Mouse (Mus musculus) forebrain, embryonic 11.5 days (tissue): ENCODE measurements around the gene Fsip1. TPM values are rescaled to one million over a fixed set of nuclear protein-coding genes. Genes with fewer than 3 reads are reported as not detected.
A peak's percentile ranks its signal among the peaks of the same experiment; 100 is the strongest.

ENCODE experiments used
- ATAC-seq: fragments of 200-750 bp; cut with Nextera tagmentation; replicated peaks from 2 replicates; pipeline ENCODE4 v1.8.0; 2017; ENCODE audit warnings: moderate TSS enrichment; ENCODE audit not compliant: low FRiP score
- DNase-seq: peaks from one replicate; pipeline ENCODE4 v3.0.0-alpha.2; 2017; ENCODE audit warnings: low spot score
- H3K27ac ChIP-seq: fragments of 300-500 bp; sonication (generic); 2 replicates; pipeline ENCODE4 v1.5.1; 2014; ENCODE audit warnings: low read depth, low read length
- H3K27me3 ChIP-seq: fragments of 300-500 bp; sonication (generic); 2 replicates; pipeline ENCODE4 v1.6.1; 2014; ENCODE audit warnings: mild to moderate bottlenecking, low read length, mixed read lengths; ENCODE audit not compliant: control insufficient read depth, insufficient read depth
- H3K36me3 ChIP-seq: fragments of 300-500 bp; sonication (generic); 2 replicates; pipeline ENCODE4 v1.6.1; 2014; ENCODE audit warnings: mild to moderate bottlenecking, low read length, moderate library complexity, mixed read lengths; ENCODE audit not compliant: control insufficient read depth, insufficient read depth
- H3K4me1 ChIP-seq: fragments of 300-500 bp; sonication (generic); replicated peaks from 2 replicates; pipeline ENCODE4 v1.6.1; 2014; ENCODE audit warnings: low read length, mixed read lengths; ENCODE audit not compliant: control insufficient read depth, insufficient read depth
- H3K4me2 ChIP-seq: fragments of 300-500 bp; sonication (generic); 2 replicates; pipeline ENCODE4 v1.6.1; 2014; ENCODE audit warnings: low read depth, mild to moderate bottlenecking, low read length, moderate library complexity, mixed read lengths; ENCODE audit not compliant: severe bottlenecking
- H3K4me3 ChIP-seq: fragments of 300-500 bp; sonication (generic); 2 replicates; pipeline ENCODE4 v1.5.1; 2014; ENCODE audit warnings: low read depth, low read length
- H3K9ac ChIP-seq: fragments of 300-500 bp; sonication (generic); 2 replicates; pipeline ENCODE4 v1.6.1; 2014; ENCODE audit warnings: low read length
- H3K9me3 ChIP-seq: fragments of 300-500 bp; sonication (generic); 2 replicates; pipeline ENCODE4 v1.6.1; 2016; ENCODE audit warnings: low read length, mixed read lengths; ENCODE audit not compliant: control insufficient read depth
- WGBS: fragments of 180-500 bp; shearing (Covaris S2); extraction: QIAGEN DNeasy Blood & Tissue Kit; methylation state at CpG from one replicate; pipeline ENCODE4 v1.1.7; 2014; 5-methylcytosine and 5-hydroxymethylcytosine counted together
- polyA plus RNA-seq: library from polyadenylated mRNA; unstranded; fragments of >200 nt; fragmentation: Nextera tagmentation; extraction: Ambion mirVana; gene quantifications from 2 replicates; pipeline ENCODE4 v1.2.1, GENCODE M21; 2014

The Fsip1 gene
- polyA plus RNA-seq, 1 experiment from 2014 or later, result 4.2 TPM

GRCm38 (mm10) chr2:118123743-118124142 lies 133.0 kb downstream of the Fsip1 start:
- ATAC-seq (no peak), DNase-seq (no peak)
- Histone ChIP-seq H3K27me3 (no peaks in the 10 kb centered on the region), H3K4me3 (no peak overlapping the region), H3K9ac (no peak overlapping the region), H3K36me3 (peaks cover 6% of the 10 kb centered on the region; the same call in 1 of the 2 replicates), H3K9me3 (no peaks in the 10 kb centered on the region), H3K4me1 (peaks cover 3% of the 10 kb centered on the region; the same call in 1 of the 2 replicates), H3K27ac (no peak overlapping the region), H3K4me2 (no peak overlapping the region)
- 92% methylated on average over 9 of the region's 9 CpGs for WGBS

GRCm38 (mm10) chr2:118122291-118122690 lies 134.5 kb downstream of the Fsip1 start:
- H3K36me3 ChIP-seq, result peaks cover 6% of the 10 kb centered on the region; the same call in 1 of the 2 replicates
- no peak overlapping the region for H3K27ac ChIP-seq
- WGBS, result 93% methylated on average over 6 of the region's 6 CpGs
- ATAC-seq (no peak), DNase-seq (no peak)
- no peaks in the 10 kb centered on the region for H3K27me3 ChIP-seq
- H3K4me2 ChIP-seq, result no peak overlapping the region
- H3K9ac ChIP-seq, result no peak overlapping the region
- no peaks in the 10 kb centered on the region for H3K9me3 ChIP-seq
- H3K4me1 ChIP-seq, result peaks cover 2% of the 10 kb centered on the region; the same call in 1 of the 2 replicates
- no peak overlapping the region for H3K4me3 ChIP-seq

GRCm38 (mm10) chr2:118120751-118121150 lies 136.0 kb downstream of the Fsip1 start:
- H3K27me3 ChIP-seq, result no peaks in the 10 kb centered on the region
- peaks cover 6% of the 10 kb centered on the region; the same call in 1 of the 2 replicates for H3K36me3 ChIP-seq
- no peak overlapping the region for H3K4me3 ChIP-seq
- H3K27ac ChIP-seq, result no peak overlapping the region
- ATAC-seq, result no peak
- 98% methylated on average over 7 of the region's 7 CpGs for WGBS
- DNase-seq, result no peak
- no peak overlapping the region for H3K9ac ChIP-seq
- H3K4me2 ChIP-seq, result no peak overlapping the region
- H3K9me3 ChIP-seq, result no peaks in the 10 kb centered on the region
- H3K4me1 ChIP-seq, result no peaks in the 10 kb centered on the region

GRCm38 (mm10) chr2:118120095-118120494 lies 136.7 kb downstream of the Fsip1 start:
- WGBS, result 93% methylated on average over 11 of the region's 11 CpGs
- H3K36me3 ChIP-seq, result peaks cover 6% of the 10 kb centered on the region; the same call in 1 of the 2 replicates

GRCm38 (mm10) chr2:118119684-118120083 lies 137.1 kb downstream of the Fsip1 start:
- Histone ChIP-seq H3K4me2 (no peak overlapping the region), H3K9ac (no peak overlapping the region), H3K4me3 (no peak overlapping the region), H3K9me3 (no peaks in the 10 kb centered on the region), H3K4me1 (no peaks in the 10 kb centered on the region; the same call in 1 of the 2 replicates), H3K36me3 (peaks cover 6% of the 10 kb centered on the region; the same call in 1 of the 2 replicates), H3K27me3 (no peaks in the 10 kb centered on the region), H3K27ac (no peak overlapping the region)
- 95% methylated on average over 12 of the region's 12 CpGs for WGBS
- no peak for DNase-seq
- no peak for ATAC-seq

More at GRCm38 (mm10) chr2:118120095-118120494, 136.7 kb downstream of the Fsip1 start:
- H3K4me3 ChIP-seq, result no peak overlapping the region
- ATAC-seq, result no peak
- no peak for DNase-seq
- no peaks in the 10 kb centered on the region for H3K4me1 ChIP-seq
- H3K9ac ChIP-seq, result no peak overlapping the region
- H3K9me3 ChIP-seq, result no peaks in the 10 kb centered on the region
- H3K27me3 ChIP-seq, result no peaks in the 10 kb centered on the region
- no peak overlapping the region for H3K4me2 ChIP-seq
- H3K27ac ChIP-seq, result no peak overlapping the region

- Histone ChIP-seq H3K4me1 (peaks cover 4% of the 10 kb centered on the region; the same call in 1 of the 2 replicates), H3K27me3 (no peaks in the 10 kb centered on the region), H3K27ac (no peak overlapping the region), H3K36me3 (peaks cover 5% of the 10 kb centered on the region; the same call in 1 of the 2 replicates), H3K4me2 (no peak overlapping the region), H3K9me3 (no peaks in the 10 kb centered on the region), H3K4me3 (no peak overlapping the region), H3K9ac (no peak overlapping the region)
- ATAC-seq (no peak), DNase-seq (no peak)
- 92% methylated on average over 7 of the region's 7 CpGs for WGBS
Observed at GRCm38 (mm10) chr2:118118515-118118914, 138.3 kb downstream of the Fsip1 start.

GRCm38 (mm10) chr2:118118045-118118444 lies 138.7 kb downstream of the Fsip1 start:
- Histone ChIP-seq H3K27ac (no peak overlapping the region), H3K4me2 (no peak overlapping the region), H3K4me1 (peaks cover 4% of the 10 kb centered on the region; the same call in 1 of the 2 replicates), H3K4me3 (no peak overlapping the region), H3K36me3 (peaks cover 2% of the 10 kb centered on the region; the same call in 1 of the 2 replicates), H3K27me3 (no peaks in the 10 kb centered on the region), H3K9ac (no peak overlapping the region), H3K9me3 (no peaks in the 10 kb centered on the region)
- 75% methylated on average over 6 of the region's 6 CpGs for WGBS
- ATAC-seq (no peak), DNase-seq (no peak)

GRCm38 (mm10) chr2:118117401-118117800 lies 139.4 kb downstream of the Fsip1 start:
- H3K9me3 ChIP-seq, result no peaks in the 10 kb centered on the region
- no peak for ATAC-seq
- peak; percentile 31 for DNase-seq
- H3K27ac ChIP-seq, result no peak overlapping the region
- H3K4me2 ChIP-seq, result no peak overlapping the region
- no peak overlapping the region for H3K4me3 ChIP-seq
- 81% methylated on average over 11 of the region's 11 CpGs for WGBS
- peaks cover 2% of the 10 kb centered on the region; the same call in 1 of the 2 replicates for H3K36me3 ChIP-seq
- peaks cover 4% of the 10 kb centered on the region; the same call in 1 of the 2 replicates for H3K4me1 ChIP-seq
- H3K9ac ChIP-seq, result no peak overlapping the region
- no peaks in the 10 kb centered on the region for H3K27me3 ChIP-seq

- Histone ChIP-seq H3K4me3 (no peak overlapping the region), H3K27me3 (no peaks in the 10 kb centered on the region), H3K27ac (no peak overlapping the region), H3K36me3 (peaks cover 2% of the 10 kb centered on the region; the same call in 1 of the 2 replicates), H3K4me1 (peaks cover 4% of the 10 kb centered on the region; the same call in 1 of the 2 replicates), H3K9ac (no peak overlapping the region), H3K4me2 (no peak overlapping the region), H3K9me3 (no peaks in the 10 kb centered on the region)
- 81% methylated on average over 3 of the region's 3 CpGs for WGBS
- no peak for ATAC-seq
- no peak for DNase-seq
Observed at GRCm38 (mm10) chr2:118116754-118117290, 139.9 kb downstream of the Fsip1 start.
